Mouse (Mus musculus) C3H10T1/2 (cell line): ENCODE measurements around the gene Smim5. TPM values are rescaled to one million over a fixed set of nuclear protein-coding genes. Genes with fewer than 3 reads are reported as not detected.

ENCODE experiments used
- polyA plus RNA-seq, 2 experiments: library from polyadenylated mRNA; unstranded; fragments of >200 nt; fragmentation: generic; extraction: Trizol; gene quantifications; one replicate each; pipeline ENCODE4 v1.2.1; 2012; ENCODE audit warnings: missing spikeins in 2 of 2

Smim5 gene
- polyA plus RNA-seq = 1 to 10 TPM in 1 of 2 experiments, under 1 TPM in 1; 0.22 to 3.3 TPM

GRCm38 (mm10) chr11:115899486-115900266 is at the start of gene Smim5:
Smim5 (plus strand) TSS chr11:115899966.

GRCm38 (mm10) chr11:115858354-115858753 is 41.4 kb upstream of the Smim5 start, which contains the start of gene Myo15b:
Myo15b (plus strand) TSS chr11:115858406.

GRCm38 (mm10) chr11:115911632-115912376 is 12.0 kb downstream of the Smim5 start, which contains the start of gene Smim6:
Smim6 (plus strand) TSS chr11:115912017.

GRCm38 (mm10) chr11:115933108-115933746 is 33.5 kb downstream of the Smim5 start, which contains the start of the genes Sap30bp and Recql5:
Sap30bp (plus strand) TSS chr11:115933282.
Recql5 (minus strand) TSS chr11:115933477.

Other genes starting within 250 kb of the Smim5 start
- gene Grb2, start 191.4 kb upstream of the Smim5 start, polyA plus RNA-seq = 10 to 100 TPM; 26.7 to 56.0 TPM
- 10 to 100 TPM in 1 of 2 experiments, 1 to 10 TPM in 1; 9.5 to 37.3 TPM for gene Tmem94, start 134.5 kb upstream of the Smim5 start, polyA plus RNA-seq
- gene Caskin2, start 86.3 kb upstream of the Smim5 start, polyA plus RNA-seq = 10 to 100 TPM in 1 of 2 experiments, 1 to 10 TPM in 1; 6.7 to 23.7 TPM
- 10 to 100 TPM; 29.4 to 37.0 TPM for gene Tsen54, start 85.2 kb upstream of the Smim5 start, polyA plus RNA-seq
- 1 to 10 TPM; 2.5 to 5.7 TPM for gene Llgl2, start 75.9 kb upstream of the Smim5 start, polyA plus RNA-seq
- gene Myo15b, start 41.6 kb upstream of the Smim5 start, polyA plus RNA-seq = under 1 TPM in 1 of 2 experiments, not detected in 1; 0.01 TPM
- gene Smim6, start 12.1 kb downstream of the Smim5 start, polyA plus RNA-seq = under 1 TPM in 1 of 2 experiments, not detected in 1; 0.59 TPM
- gene Sap30bp, start 33.3 kb downstream of the Smim5 start, polyA plus RNA-seq = 10 to 100 TPM; 45.5 to 82.8 TPM
- 10 to 100 TPM in 1 of 2 experiments, 1 to 10 TPM in 1; 8.6 to 17.7 TPM for gene Recql5, start 33.5 kb downstream of the Smim5 start, polyA plus RNA-seq
- gene Itgb4, start 74.7 kb downstream of the Smim5 start, polyA plus RNA-seq = 1 to 10 TPM in 1 of 2 experiments, under 1 TPM in 1; 0.50 to 5.1 TPM
- gene Galk1, start 112.8 kb downstream of the Smim5 start, polyA plus RNA-seq = 100 to 1,000 TPM; 149 to 512 TPM
- gene H3f3b, start 128.0 kb downstream of the Smim5 start, polyA plus RNA-seq = 1,000 to 10,000 TPM in 1 of 2 experiments, 100 to 1,000 TPM in 1; 518 to 1,136 TPM
- gene Unk, start 130.4 kb downstream of the Smim5 start, polyA plus RNA-seq = 10 to 100 TPM in 1 of 2 experiments, 1 to 10 TPM in 1; 8.4 to 34.8 TPM
- gene Unc13d, start 178.0 kb downstream of the Smim5 start, polyA plus RNA-seq = under 1 TPM; 0.48 to 0.70 TPM
- gene Wbp2, start 187.0 kb downstream of the Smim5 start, polyA plus RNA-seq = 100 to 1,000 TPM; 134 to 264 TPM
- 100 to 1,000 TPM; 116 to 205 TPM for gene Trim47, start 227.2 kb downstream of the Smim5 start, polyA plus RNA-seq
- 1 to 10 TPM; 2.1 to 5.7 TPM for gene Trim65, start 231.2 kb downstream of the Smim5 start, polyA plus RNA-seq
- gene Mrpl38, start 238.9 kb downstream of the Smim5 start, polyA plus RNA-seq = 100 to 1,000 TPM in 1 of 2 experiments, 10 to 100 TPM in 1; 77.3 to 156 TPM